Mouse (Mus musculus) E14TG2a.4 (cell line): ENCODE measurements around the gene AI413582.

Experiments used
- H3K27me3 ChIP-seq: 2 replicates; pipeline ENCODE4 v1.6.1; 2014; ENCODE audit warnings: low read length, control low read depth; ENCODE audit not compliant: insufficient read depth
- H3K36me3 ChIP-seq: 2 replicates; pipeline ENCODE4 v1.6.1; 2014; ENCODE audit warnings: low read length, control low read depth; ENCODE audit not compliant: insufficient read depth
- H3K4me1 ChIP-seq: replicated peaks from 2 replicates; pipeline ENCODE4 v1.6.1; 2014; ENCODE audit warnings: low read depth, low read length, control low read depth
- H3K4me3 ChIP-seq: replicated peaks from 2 replicates; pipeline ENCODE4 v1.5.1; 2014; ENCODE audit warnings: mild to moderate bottlenecking, low read length
- H3K9me3 ChIP-seq: 2 replicates; pipeline ENCODE4 v1.6.1; 2014; ENCODE audit warnings: low read length, control low read depth
- CTCF ChIP-seq: conservative IDR thresholded peaks from 2 replicates; pipeline ENCODE4 v1.5.1; 2014; ENCODE audit warnings: low read length
- NANOG ChIP-seq: IDR thresholded peaks from 2 replicates; pipeline ENCODE4 v1.6.1; 2014; ENCODE audit warnings: borderline replicate concordance, low read length, mixed read lengths
- POU5F1 ChIP-seq: IDR thresholded peaks from 2 replicates; pipeline ENCODE4 v1.6.1; 2014; ENCODE audit warnings: low read length, borderline replicate concordance

The AI413582 gene

GRCm38 (mm10) chr17:27600869-27601268 is 35.3 kb upstream of the AI413582 start:
- no peak overlapping the region for H3K4me3 ChIP-seq

GRCm38 (mm10) chr17:27600286-27600685 is 34.7 kb upstream of the AI413582 start:
- no peak for TF ChIP-seq CTCF
- Histone ChIP-seq H3K4me3 (no peak overlapping the region), H3K27me3 (no peaks in the 10 kb centered on the region), H3K4me1 (peaks cover 92% of the 10 kb centered on the region), H3K36me3 (peaks cover 44% of the 10 kb centered on the region), H3K9me3 (no peaks in the 10 kb centered on the region)

More at GRCm38 (mm10) chr17:27600869-27601268, 35.3 kb upstream of the AI413582 start:
- H3K9me3 ChIP-seq: no peaks in the 10 kb centered on the region
- H3K36me3 ChIP-seq: peaks cover 43% of the 10 kb centered on the region
- H3K27me3 ChIP-seq: no peaks in the 10 kb centered on the region
- TF ChIP-seq CTCF: no peak
- no peak for TF ChIP-seq POU5F1
- no peak for TF ChIP-seq NANOG
- H3K4me1 ChIP-seq: peaks cover 92% of the 10 kb centered on the region

GRCm38 (mm10) chr17:27596376-27597190 is 31.0 kb upstream of the AI413582 start:
- TF ChIP-seq NANOG (no peak), POU5F1 (no peak), CTCF (no peak)
- Histone ChIP-seq H3K36me3 (peaks cover 55% of the 10 kb centered on the region), H3K4me3 (peak overlapping the region; percentile 32; the same call in 1 of the 2 replicates), H3K9me3 (no peaks in the 10 kb centered on the region), H3K4me1 (peaks cover 84% of the 10 kb centered on the region), H3K27me3 (no peaks in the 10 kb centered on the region)

GRCm38 (mm10) chr17:27595659-27596375 is 30.3 kb upstream of the AI413582 start:
- peaks cover 59% of the 10 kb centered on the region for H3K36me3 ChIP-seq
- TF ChIP-seq POU5F1 (no peak), NANOG (no peak), CTCF (0 out of 2 replicates have a peak, but pooled peaks have one; percentile 3)
- H3K27me3 ChIP-seq: no peaks in the 10 kb centered on the region
- H3K9me3 ChIP-seq: no peaks in the 10 kb centered on the region
- peaks cover 84% of the 10 kb centered on the region for H3K4me1 ChIP-seq
- peak overlapping the region; percentile 43 for H3K4me3 ChIP-seq

- H3K36me3 ChIP-seq: peaks cover 82% of the 10 kb centered on the region
- no peaks in the 10 kb centered on the region for H3K9me3 ChIP-seq
Measured at GRCm38 (mm10) chr17:27592565-27592910, 27.0 kb upstream of the AI413582 start.

GRCm38 (mm10) chr17:27591826-27592564 is 26.4 kb upstream of the AI413582 start:
- Histone ChIP-seq H3K4me3 (no peak overlapping the region), H3K36me3 (peaks cover 85% of the 10 kb centered on the region), H3K9me3 (no peaks in the 10 kb centered on the region), H3K4me1 (peaks cover 92% of the 10 kb centered on the region), H3K27me3 (no peaks in the 10 kb centered on the region)
- no peak for TF ChIP-seq NANOG
- peak; percentile 71 for TF ChIP-seq CTCF

More at GRCm38 (mm10) chr17:27592565-27592910, 27.0 kb upstream of the AI413582 start:
- no peaks in the 10 kb centered on the region for H3K27me3 ChIP-seq
- H3K4me3 ChIP-seq: no peak overlapping the region
- H3K4me1 ChIP-seq: peaks cover 92% of the 10 kb centered on the region
- TF ChIP-seq CTCF: no peak
- no peak for TF ChIP-seq POU5F1
- no peak for TF ChIP-seq NANOG

- TF ChIP-seq POU5F1 (no peak), CTCF (no peak), NANOG (no peak)
- H3K4me1 ChIP-seq: peaks cover 87% of the 10 kb centered on the region
- H3K4me3 ChIP-seq: no peak overlapping the region
- H3K27me3 ChIP-seq: no peaks in the 10 kb centered on the region
- peaks cover 77% of the 10 kb centered on the region for H3K36me3 ChIP-seq
- no peaks in the 10 kb centered on the region for H3K9me3 ChIP-seq
Measured at GRCm38 (mm10) chr17:27588231-27588630, 22.7 kb upstream of the AI413582 start.

- Histone ChIP-seq H3K9me3 (no peaks in the 10 kb centered on the region), H3K4me3 (no peak overlapping the region), H3K4me1 (peaks cover 89% of the 10 kb centered on the region), H3K27me3 (no peaks in the 10 kb centered on the region), H3K36me3 (peaks cover 79% of the 10 kb centered on the region)
- no peak for TF ChIP-seq CTCF
- TF ChIP-seq POU5F1: no peak
- TF ChIP-seq NANOG: no peak
Measured at GRCm38 (mm10) chr17:27587252-27587651, 21.7 kb upstream of the AI413582 start.
